Comparison of ENCODE assay signal across 19 mouse cellular contexts in genomic region chr16:92651256-92651655, GRCm38 (mm10).
DNase-seq lines count a peak whose midpoint lies in the region; ATAC-seq and TF ChIP-seq lines count a peak whose summit lies in the region.
"Had no signal": no experiment of that assay in that cellular context is flagged by ENCODE, and none has a peak within 500 bp of the region (broad histone marks: within the 10 kb centered on the region; RNA-seq: fewer than 3 reads in every experiment).

No protein-coding gene starts in this region.

- no peaks in the 10 kb centered on the region for H3K9me3 ChIP-seq in megakaryocyte, embryonic 14.5 days
- H3K9me3 ChIP-seq: G1E had no signal

- peaks cover 50% of the 10 kb centered on the region for H3K79me2 ChIP-seq in myocyte (ENCODE audit: control insufficient read depth, insufficient read depth)

- DNase-seq in spleen, postnatal 36 days (ENCODE audit: low spot score in 2 of 2): no peak
- DNase-seq: adrenal gland, adult 2 months; adrenal gland, adult 8-10 months; adrenal gland, postnatal 10 days; adrenal gland, postnatal 14 days; adrenal gland, postnatal 25 days; adrenal gland, postnatal 36 days; B cell, adult 2 months; cerebellum, adult 11 months; cerebellum, adult 11-12 months; cerebellum, adult 18-20 months had no signal

- H3K4me3 ChIP-seq in megakaryocyte, embryonic 14.5 days (replicated peaks): peak overlapping the region; percentile 48
- H3K4me3 ChIP-seq in myocyte: no peak overlapping the region

- peaks cover 98% of the 10 kb centered on the region for H3K4me1 ChIP-seq in megakaryocyte, embryonic 14.5 days

- H3K36me3 ChIP-seq in megakaryocyte, embryonic 14.5 days (replicated peaks; ENCODE audit: low read length): peaks cover 99% of the 10 kb centered on the region
- H3K36me3 ChIP-seq in myocyte (ENCODE audit: control insufficient read depth, insufficient read depth): peaks cover 51% of the 10 kb centered on the region

- H3K4me2 ChIP-seq in myocyte (ENCODE audit: low read depth): no peak overlapping the region

- H3ac ChIP-seq in myocyte (ENCODE audit: control insufficient read depth, insufficient read length): no peak overlapping the region

- no peaks in the 10 kb centered on the region for H3K27me3 ChIP-seq in megakaryocyte, embryonic 14.5 days (replicated peaks)
- H3K27me3 ChIP-seq in myocyte (ENCODE audit: control insufficient read depth, insufficient read depth, insufficient read length): no peaks in the 10 kb centered on the region
- H3K27me3 ChIP-seq: CH12.LX, Patski had no signal

- TF ChIP-seq POLR2A in myocyte (IDR thresholded peaks at IDR 0.05; ENCODE audit: insufficient read length, low read depth): peak; percentile 59

- ATAC-seq in megakaryocyte, adult 5-6 weeks (ENCODE audit: poor library complexity, severe bottlenecking): no peak
- ATAC-seq: activated CD4-positive, CD25-positive, alpha-beta regulatory T cell, adult 4 months; CD4-positive, CD25-positive, alpha-beta regulatory T cell, adult 4 months; Patski had no signal

TF ChIP-seq in myocyte, 11 proteins besides CTCF, POLR2A, EP300 and RAD21:
- no peak for TF ChIP-seq MYOG (IDR thresholded peaks at IDR 0.05; ENCODE audit: control insufficient read depth in 1 of 3, insufficient read depth in 1 of 3, insufficient read length in 2 of 3, low read depth in 2 of 3)
- no peak for TF ChIP-seq SRF (IDR thresholded peaks at IDR 0.05; ENCODE audit: control insufficient read depth, insufficient read length, low read depth)
- no peak for TF ChIP-seq TCF12 (IDR thresholded peaks at IDR 0.05; ENCODE audit: insufficient read depth, poor library complexity, severe bottlenecking)
- peak; percentile 89 for TF ChIP-seq POLR2AphosphoS2 (IDR thresholded peaks at IDR 0.05; ENCODE audit: insufficient read length, low read depth)
- TF ChIP-seq MYOD1 (IDR thresholded peaks at IDR 0.05; ENCODE audit: control insufficient read depth in 1 of 3, insufficient read length in 2 of 3, low read depth in 2 of 3): no peak
